Comparison of ENCODE assay signal across 16 mouse cellular contexts in the genomic region with DNA sequence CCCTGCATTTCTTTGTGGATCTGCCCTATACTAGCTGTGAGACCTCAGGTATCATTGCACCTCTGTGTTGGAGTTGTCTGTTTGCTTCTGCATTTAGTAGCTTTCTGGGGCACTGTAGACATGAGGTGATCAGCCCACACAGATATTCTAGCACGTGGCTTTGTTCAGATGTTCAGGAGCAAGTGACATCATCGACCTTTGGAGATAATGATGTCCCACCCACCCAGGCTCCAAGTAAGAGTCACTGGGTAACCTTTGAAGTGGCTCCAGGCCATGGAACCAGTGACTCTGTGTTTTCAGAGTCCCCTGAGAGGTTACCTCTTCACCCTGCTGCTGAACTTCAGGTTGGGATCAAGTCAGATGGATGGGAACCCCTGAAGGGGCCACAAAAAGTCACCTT. TPM values are rescaled to one million over a fixed set of nuclear protein-coding genes. Genes with fewer than 3 reads are reported as not detected.
DNase-seq lines count a peak whose midpoint lies in the region; ATAC-seq and TF ChIP-seq lines count a peak whose summit lies in the region.
"Had no signal": no experiment of that assay in that cellular context is flagged by ENCODE, and none has a peak within 500 bp of the region (broad histone marks: within the 10 kb centered on the region; RNA-seq: fewer than 3 reads in every experiment).

No protein-coding gene starts in this region.

- ATAC-seq in heart, embryonic 13.5 days (ENCODE audit: extremely low read depth, insufficient number of reproducible peaks, low FRiP score, low TSS enrichment), result no peak
- ATAC-seq: activated CD4-positive, CD25-positive, alpha-beta regulatory T cell, adult 4 months; midbrain, embryonic 15.5 days; Patski had no signal

- peak overlapping the region; percentile 77 for H3K9ac ChIP-seq in heart, embryonic 13.5 days
- H3K9ac ChIP-seq: limb, embryonic 12.5 days; liver, embryonic 15.5 days; midbrain, embryonic 15.5 days had no signal

- H3K9me3 ChIP-seq in heart, embryonic 13.5 days, result no peaks in the 10 kb centered on the region
- H3K9me3 ChIP-seq: embryonic facial prominence, embryonic 13.5 days; limb, embryonic 12.5 days; liver, embryonic 15.5 days; midbrain, embryonic 15.5 days had no signal

- H3K36me3 ChIP-seq in heart, embryonic 13.5 days, result peaks cover 55% of the 10 kb centered on the region
- H3K36me3 ChIP-seq in thymus, adult 2 months (ENCODE audit: control insufficient read depth, insufficient read depth, low read length), result 0 out of 2 replicates have a peak, but pooled peaks cover 6% of the 10 kb centered on the region
- H3K36me3 ChIP-seq in small intestine, adult 2 months (ENCODE audit: control insufficient read depth, insufficient read depth, low read length), result peaks cover 30% of the 10 kb centered on the region

- no peaks in the 10 kb centered on the region for H3K27me3 ChIP-seq in heart, embryonic 13.5 days (replicated peaks)
- H3K27me3 ChIP-seq in thymus, adult 2 months (ENCODE audit: control insufficient read depth, insufficient read depth, low read length), result no peaks in the 10 kb centered on the region
- H3K27me3 ChIP-seq in small intestine, adult 2 months (ENCODE audit: control insufficient read depth, insufficient read depth, low read length), result no peaks in the 10 kb centered on the region
- H3K27me3 ChIP-seq: embryonic facial prominence, embryonic 13.5 days; limb, embryonic 12.5 days; liver, embryonic 15.5 days; midbrain, embryonic 15.5 days; Patski had no signal

- no peak overlapping the region for H3K4me3 ChIP-seq in heart, embryonic 13.5 days
- H3K4me3 ChIP-seq in thymus, adult 2 months (ENCODE audit: control insufficient read depth, insufficient read depth, low read length), result no peak overlapping the region
- H3K4me3 ChIP-seq in small intestine, adult 2 months (ENCODE audit: low read depth, low read length), result no peak overlapping the region
- H3K4me3 ChIP-seq: limb, embryonic 12.5 days; liver, embryonic 15.5 days; midbrain, embryonic 15.5 days had no signal

- H3K4me2 ChIP-seq in heart, embryonic 13.5 days, result no peak overlapping the region
- H3K4me2 ChIP-seq: midbrain, embryonic 15.5 days had no signal

- WGBS in heart, embryonic 13.5 days, result 12% methylated on average over 2 of the region's 2 CpGs
- 29% methylated on average over 2 of the region's 2 CpGs for WGBS in thymus, adult 2 months
- 30% methylated on average over 2 of the region's 2 CpGs for WGBS in small intestine, adult 2 months

- H3K27ac ChIP-seq in heart, embryonic 13.5 days (replicated peaks), result peak overlapping the region; percentile 92; the same call in 1 of the 2 replicates
- peak overlapping the region; percentile 26; the same call in 1 of the 2 replicates for H3K27ac ChIP-seq in thymus, adult 2 months (ENCODE audit: control insufficient read depth, insufficient read depth, low read length)
- H3K27ac ChIP-seq in small intestine, adult 2 months (ENCODE audit: insufficient read depth, low read depth, low read length), result peak overlapping the region; percentile 42; the same call in 1 of the 2 replicates
- H3K27ac ChIP-seq: liver, embryonic 15.5 days; midbrain, embryonic 15.5 days had no signal

- H3K4me1 ChIP-seq in heart, embryonic 13.5 days, result peaks cover 54% of the 10 kb centered on the region
- H3K4me1 ChIP-seq in thymus, adult 2 months (replicated peaks; ENCODE audit: control insufficient read depth, insufficient read depth, low read length), result peaks cover 44% of the 10 kb centered on the region
- H3K4me1 ChIP-seq in small intestine, adult 2 months (ENCODE audit: control insufficient read depth, insufficient read depth, insufficient read length, low read length), result peaks cover 41% of the 10 kb centered on the region

- no peak for TF ChIP-seq CTCF in thymus, adult 2 months (IDR thresholded peaks at IDR 0.05; ENCODE audit: borderline replicate concordance, control insufficient read depth, extremely low read depth, insufficient read depth, low read length, poor library complexity)
- TF ChIP-seq CTCF in small intestine, adult 2 months (IDR thresholded peaks at IDR 0.05; ENCODE audit: extremely low read depth, insufficient read length, insufficient replicate concordance, low read depth, low read length), result no peak

- intact Hi-C loops in heart, postnatal 14 days (cut with DNase I), result no loop called here

- DNase-seq in heart, postnatal 14 days, result no peak
- DNase-seq in thymus, adult 2 months, result no peak
- DNase-seq in thymus, postnatal 4 days, result no peak
- DNase-seq in T-cell, adult 2 months (ENCODE audit: low spot score), result peak; percentile 32
- no peak for DNase-seq in cerebellum, postnatal 10 days
- DNase-seq: cerebellum, adult 8-10 months; kidney, adult 2 months; kidney, postnatal 14 days had no signal

- TF ChIP-seq POLR2A in thymus, adult 2 months (IDR thresholded peaks at IDR 0.05; ENCODE audit: control insufficient read depth, extremely low read depth, insufficient read depth, low read length, poor library complexity), result no peak
- no peak for TF ChIP-seq POLR2A in small intestine, adult 2 months (IDR thresholded peaks at IDR 0.05; ENCODE audit: low read depth, low read length)

RNA-seq across cellular contexts. Expression of gene Dnmt3a, which starts 29.8 kb away (rescaled TPM):
- polyA plus RNA-seq in heart, embryonic 13.5 days (2015; fragmentation: Nextera tagmentation; extraction: Ambion mirVana), result 94.2 and 108 TPM in 2 replicates
- 100 to 1,000 TPM; 118 to 122 TPM for total RNA-seq in heart, postnatal 14 days (2021)
- polyA plus RNA-seq in thymus, adult 2 months (2012; rRNA removed), result 40.9 and 55.1 TPM in 2 replicates
- 5.2 and 10.2 TPM in 2 replicates for polyA plus RNA-seq in small intestine, adult 2 months (2012; rRNA removed)

Comparison
In these comparisons a context has a peak if more than half of its experiments do, and no peak if none do; other contexts are left out.
1. H3K27ac ChIP-seq: peak in every context shown above with its lines; median percentile 92 in heart, embryonic 13.5 days; 42 in small intestine, adult 2 months; 26 in thymus, adult 2 months.